Mouse (Mus musculus): ENCODE results near the gene Hdac10. TPM values are rescaled to one million over a fixed set of nuclear protein-coding genes. Genes with fewer than 3 reads are reported as not detected.

Gene Hdac10
- polyA plus RNA-seq, 1 experiment from 2014 or later: 14.2 TPM

- Histone ChIP-seq H3K9ac (ENCODE audit: low read length) (peak overlapping the region; percentile 59), H3K36me3 (ENCODE audit: control insufficient read depth, insufficient read depth, low read length) (peaks cover 3% of the 10 kb centered on the region; the same call in 1 of the 2 replicates), H3K4me3 (ENCODE audit: low read depth, low read length) (peak overlapping the region; percentile 49), H3K27ac (ENCODE audit: low read depth, low read length) (peak overlapping the region; percentile 79), H3K9me3 (ENCODE audit: control insufficient read depth, low read length) (no peaks in the 10 kb centered on the region), H3K27me3 (ENCODE audit: control insufficient read depth, insufficient read depth, low read length) (no peaks in the 10 kb centered on the region), H3K4me1 (replicated peaks; ENCODE audit: control insufficient read depth, insufficient read depth, low read length) (peaks cover 47% of the 10 kb centered on the region), H3K4me2 (ENCODE audit: low read depth, low read length, severe bottlenecking) (peak overlapping the region; percentile 99)
- ATAC-seq (replicated peaks; ENCODE audit: low FRiP score): no peak
- DNase-seq (ENCODE audit: low spot score): no peak
- 23% methylated on average over 17 of the region's 17 CpGs for WGBS
Measured at GRCm38 (mm10) chr15:89172276-89172935, 43.9 kb upstream of the Hdac10 start.

- H3K4me3 ChIP-seq (ENCODE audit: low read depth, low read length): no peak overlapping the region
- H3K9me3 ChIP-seq (ENCODE audit: control insufficient read depth, low read length): no peaks in the 10 kb centered on the region
- peaks cover 10% of the 10 kb centered on the region for H3K36me3 ChIP-seq (ENCODE audit: control insufficient read depth, insufficient read depth, low read length)
- peaks cover 39% of the 10 kb centered on the region for H3K4me1 ChIP-seq (replicated peaks; ENCODE audit: control insufficient read depth, insufficient read depth, low read length)
- no peaks in the 10 kb centered on the region for H3K27me3 ChIP-seq (ENCODE audit: control insufficient read depth, insufficient read depth, low read length)
- H3K4me2 ChIP-seq (ENCODE audit: low read depth, low read length, severe bottlenecking): no peak overlapping the region
- DNase-seq (ENCODE audit: low spot score) (no peak), ATAC-seq (replicated peaks; ENCODE audit: low FRiP score) (no peak)
- WGBS: 88% methylated on average over 5 of the region's 5 CpGs
- no peak overlapping the region for H3K9ac ChIP-seq (ENCODE audit: low read length)
- no peak overlapping the region for H3K27ac ChIP-seq (ENCODE audit: low read depth, low read length)
Measured at GRCm38 (mm10) chr15:89171526-89172051, 43.1 kb upstream of the Hdac10 start.

GRCm38 (mm10) chr15:89170102-89170501, 41.6 kb upstream of the Hdac10 start:
- H3K9ac ChIP-seq (ENCODE audit: low read length): no peak overlapping the region
- peaks cover 13% of the 10 kb centered on the region for H3K36me3 ChIP-seq (ENCODE audit: control insufficient read depth, insufficient read depth, low read length)
- ATAC-seq (replicated peaks; ENCODE audit: low FRiP score) (no peak), DNase-seq (ENCODE audit: low spot score) (no peak)
- H3K4me2 ChIP-seq (ENCODE audit: low read depth, low read length, severe bottlenecking): no peak overlapping the region
- peaks cover 39% of the 10 kb centered on the region for H3K4me1 ChIP-seq (replicated peaks; ENCODE audit: control insufficient read depth, insufficient read depth, low read length)
- H3K4me3 ChIP-seq (ENCODE audit: low read depth, low read length): no peak overlapping the region
- no peaks in the 10 kb centered on the region for H3K27me3 ChIP-seq (ENCODE audit: control insufficient read depth, insufficient read depth, low read length)
- 77% methylated on average over 3 of the region's 3 CpGs for WGBS
- no peak overlapping the region for H3K27ac ChIP-seq (ENCODE audit: low read depth, low read length)
- H3K9me3 ChIP-seq (ENCODE audit: control insufficient read depth, low read length): no peaks in the 10 kb centered on the region

GRCm38 (mm10) chr15:89169431-89169830, 40.9 kb upstream of the Hdac10 start:
- no peaks in the 10 kb centered on the region for H3K27me3 ChIP-seq (ENCODE audit: control insufficient read depth, insufficient read depth, low read length)
- DNase-seq (ENCODE audit: low spot score) (peak; percentile 86), ATAC-seq (replicated peaks; ENCODE audit: low FRiP score) (peak; percentile 50; the same call in 1 of the 2 replicates)
- no peak overlapping the region for H3K4me2 ChIP-seq (ENCODE audit: low read depth, low read length, severe bottlenecking)
- H3K9me3 ChIP-seq (ENCODE audit: control insufficient read depth, low read length): no peaks in the 10 kb centered on the region
- peaks cover 36% of the 10 kb centered on the region for H3K4me1 ChIP-seq (replicated peaks; ENCODE audit: control insufficient read depth, insufficient read depth, low read length)
- H3K36me3 ChIP-seq (ENCODE audit: control insufficient read depth, insufficient read depth, low read length): peaks cover 17% of the 10 kb centered on the region
- no peak overlapping the region for H3K27ac ChIP-seq (ENCODE audit: low read depth, low read length)
- WGBS: 4% methylated on average over 10 of the region's 10 CpGs
- H3K9ac ChIP-seq (ENCODE audit: low read length): peak overlapping the region; percentile 16; the same call in 1 of the 2 replicates
- H3K4me3 ChIP-seq (ENCODE audit: low read depth, low read length): no peak overlapping the region

GRCm38 (mm10) chr15:89168922-89169321, 40.4 kb upstream of the Hdac10 start:
- no peak overlapping the region for H3K27ac ChIP-seq (ENCODE audit: low read depth, low read length)
- peaks cover 31% of the 10 kb centered on the region for H3K4me1 ChIP-seq (replicated peaks; ENCODE audit: control insufficient read depth, insufficient read depth, low read length)
- H3K9ac ChIP-seq (ENCODE audit: low read length): peak overlapping the region; percentile 16; the same call in 1 of the 2 replicates
- H3K4me2 ChIP-seq (ENCODE audit: low read depth, low read length, severe bottlenecking): no peak overlapping the region
- H3K36me3 ChIP-seq (ENCODE audit: control insufficient read depth, insufficient read depth, low read length): peaks cover 22% of the 10 kb centered on the region
- ATAC-seq (replicated peaks; ENCODE audit: low FRiP score): no peak
- DNase-seq (ENCODE audit: low spot score): no peak
- no peaks in the 10 kb centered on the region for H3K27me3 ChIP-seq (ENCODE audit: control insufficient read depth, insufficient read depth, low read length)
- no peaks in the 10 kb centered on the region for H3K9me3 ChIP-seq (ENCODE audit: control insufficient read depth, low read length)
- 64% methylated on average over 10 of the region's 10 CpGs for WGBS
- H3K4me3 ChIP-seq (ENCODE audit: low read depth, low read length): no peak overlapping the region

GRCm38 (mm10) chr15:89165478-89165877, 37.0 kb upstream of the Hdac10 start:
- Histone ChIP-seq H3K9ac (ENCODE audit: low read length) (no peak overlapping the region), H3K27ac (ENCODE audit: low read depth, low read length) (no peak overlapping the region), H3K4me2 (ENCODE audit: low read depth, low read length, severe bottlenecking) (no peak overlapping the region), H3K27me3 (ENCODE audit: control insufficient read depth, insufficient read depth, low read length) (no peaks in the 10 kb centered on the region), H3K4me3 (ENCODE audit: low read depth, low read length) (no peak overlapping the region), H3K9me3 (ENCODE audit: control insufficient read depth, low read length) (no peaks in the 10 kb centered on the region), H3K4me1 (replicated peaks; ENCODE audit: control insufficient read depth, insufficient read depth, low read length) (peaks cover 12% of the 10 kb centered on the region; the same call in 1 of the 2 replicates), H3K36me3 (ENCODE audit: control insufficient read depth, insufficient read depth, low read length) (peaks cover 50% of the 10 kb centered on the region)
- ATAC-seq (replicated peaks; ENCODE audit: low FRiP score) (no peak), DNase-seq (ENCODE audit: low spot score) (no peak)
- WGBS: 94% methylated on average over 12 of the region's 12 CpGs

- no peak for DNase-seq (ENCODE audit: low spot score)
- no peak overlapping the region for H3K27ac ChIP-seq (ENCODE audit: low read depth, low read length)
- no peak overlapping the region for H3K4me2 ChIP-seq (ENCODE audit: low read depth, low read length, severe bottlenecking)
- no peaks in the 10 kb centered on the region for H3K9me3 ChIP-seq (ENCODE audit: control insufficient read depth, low read length)
- H3K9ac ChIP-seq (ENCODE audit: low read length): no peak overlapping the region
- H3K4me1 ChIP-seq (replicated peaks; ENCODE audit: control insufficient read depth, insufficient read depth, low read length): no peaks in the 10 kb centered on the region
- 83% methylated on average over 9 of the region's 9 CpGs for WGBS
- H3K27me3 ChIP-seq (ENCODE audit: control insufficient read depth, insufficient read depth, low read length): no peaks in the 10 kb centered on the region
- no peak for ATAC-seq (replicated peaks; ENCODE audit: low FRiP score)
- peaks cover 57% of the 10 kb centered on the region for H3K36me3 ChIP-seq (ENCODE audit: control insufficient read depth, insufficient read depth, low read length)
- no peak overlapping the region for H3K4me3 ChIP-seq (ENCODE audit: low read depth, low read length)
Measured at GRCm38 (mm10) chr15:89161397-89161796, 32.9 kb upstream of the Hdac10 start.

- DNase-seq (ENCODE audit: low spot score) (no peak), ATAC-seq (replicated peaks; ENCODE audit: low FRiP score) (no peak)
- H3K36me3 ChIP-seq (ENCODE audit: control insufficient read depth, insufficient read depth, low read length): peaks cover 56% of the 10 kb centered on the region
- no peaks in the 10 kb centered on the region for H3K9me3 ChIP-seq (ENCODE audit: control insufficient read depth, low read length)
- H3K9ac ChIP-seq (ENCODE audit: low read length): no peak overlapping the region
- H3K4me2 ChIP-seq (ENCODE audit: low read depth, low read length, severe bottlenecking): no peak overlapping the region
- no peak overlapping the region for H3K27ac ChIP-seq (ENCODE audit: low read depth, low read length)
- no peaks in the 10 kb centered on the region for H3K4me1 ChIP-seq (replicated peaks; ENCODE audit: control insufficient read depth, insufficient read depth, low read length)
- no peak overlapping the region for H3K4me3 ChIP-seq (ENCODE audit: low read depth, low read length)
- WGBS: 90% methylated on average over 16 of the region's 16 CpGs
- H3K27me3 ChIP-seq (ENCODE audit: control insufficient read depth, insufficient read depth, low read length): no peaks in the 10 kb centered on the region
Measured at GRCm38 (mm10) chr15:89158516-89158915, 30.0 kb upstream of the Hdac10 start.

GRCm38 (mm10) chr15:89157954-89158353, 29.5 kb upstream of the Hdac10 start:
- 71% methylated on average over 7 of the region's 7 CpGs for WGBS
- H3K27me3 ChIP-seq (ENCODE audit: control insufficient read depth, insufficient read depth, low read length): no peaks in the 10 kb centered on the region
- no peak overlapping the region for H3K27ac ChIP-seq (ENCODE audit: low read depth, low read length)
- H3K9me3 ChIP-seq (ENCODE audit: control insufficient read depth, low read length): no peaks in the 10 kb centered on the region
- no peak overlapping the region for H3K4me2 ChIP-seq (ENCODE audit: low read depth, low read length, severe bottlenecking)
- no peak overlapping the region for H3K9ac ChIP-seq (ENCODE audit: low read length)
- DNase-seq (ENCODE audit: low spot score) (peak; percentile 86), ATAC-seq (replicated peaks; ENCODE audit: low FRiP score) (peak; percentile 45)
- no peak overlapping the region for H3K4me3 ChIP-seq (ENCODE audit: low read depth, low read length)
- peaks cover 52% of the 10 kb centered on the region for H3K36me3 ChIP-seq (ENCODE audit: control insufficient read depth, insufficient read depth, low read length)
- no peaks in the 10 kb centered on the region for H3K4me1 ChIP-seq (replicated peaks; ENCODE audit: control insufficient read depth, insufficient read depth, low read length)

Data from forebrain, embryonic 11.5 days (tissue).